Mouse (Mus musculus): ENCODE data around the gene Hist1h4n. TPM values are rescaled to one million over a fixed set of nuclear protein-coding genes. Genes with fewer than 3 reads are reported as not detected.
"Not testable (repeated sequence)": the region's sequence is repeated elsewhere in the genome, so short reads cannot be mapped to it uniquely, and the experiment has no call there.

Gene Hist1h4n
- polyA plus RNA-seq, 1 experiment from 2014 or later = 6.3 TPM

GRCm38 (mm10) chr13:21828511-21828910 is 3.5 kb downstream of the Hist1h4n start:
- no peak for DNase-seq (ENCODE audit: low spot score)
- Histone ChIP-seq H3K4me1 (replicated peaks; ENCODE audit: insufficient read depth, low read length) (no peaks in the 10 kb centered on the region), H3K27ac (no peak overlapping the region), H3K9ac (ENCODE audit: low read depth, low read length) (no peak overlapping the region), H3K27me3 (ENCODE audit: insufficient read depth, low read length) (no peaks in the 10 kb centered on the region), H3K4me2 (ENCODE audit: low read length) (no peak overlapping the region), H3K36me3 (ENCODE audit: insufficient read depth, low read length) (no peaks in the 10 kb centered on the region), H3K4me3 (replicated peaks; ENCODE audit: low read depth, low read length) (no peak overlapping the region), H3K9me3 (replicated peaks; ENCODE audit: low read length) (no peaks in the 10 kb centered on the region)
- ATAC-seq (replicated peaks; ENCODE audit: low FRiP score, low read depth) = no peak
- TF ChIP-seq CTCF (IDR thresholded peaks at IDR 0.05; ENCODE audit: low read depth) = no peak
- WGBS = 90% methylated on average over 3 of the region's 3 CpGs

DNA sequence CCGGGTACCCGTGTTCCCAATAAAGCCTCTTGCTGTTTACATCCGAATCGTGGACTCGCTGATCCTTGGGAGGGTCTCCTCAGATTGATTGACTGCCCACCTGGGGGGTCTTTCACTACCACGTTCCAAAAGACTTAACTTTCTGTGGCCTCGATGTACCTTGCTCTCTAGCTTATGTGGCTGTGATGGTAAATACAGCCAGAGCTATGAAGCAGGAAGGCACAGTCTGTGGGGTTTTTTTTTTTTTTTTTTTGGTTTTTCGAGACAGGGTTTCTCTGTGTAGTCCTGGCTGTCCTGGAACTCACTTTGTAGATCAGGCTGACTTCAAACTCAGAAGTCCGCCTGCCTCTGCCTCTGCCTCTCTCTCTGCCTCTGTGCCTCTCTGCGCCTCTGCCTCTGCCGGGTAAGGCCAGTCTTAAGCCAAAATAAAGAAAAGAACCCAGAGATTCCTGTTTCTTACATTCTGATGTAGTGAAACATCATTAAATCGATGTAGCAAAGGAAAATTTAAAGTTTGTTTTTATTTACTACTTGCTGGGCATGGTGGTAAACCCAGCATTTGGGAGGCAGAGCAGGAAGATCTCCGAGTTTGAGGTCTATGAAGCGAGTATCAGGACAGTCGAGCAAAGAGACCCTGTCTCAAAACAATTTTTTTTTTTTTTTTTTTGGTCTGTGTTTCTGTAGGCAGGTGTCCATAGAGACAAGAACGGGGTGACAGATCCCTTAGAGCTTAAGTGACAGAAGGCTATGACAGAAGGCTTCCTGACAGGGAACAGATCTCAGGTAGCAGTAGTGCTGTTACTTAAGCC is 11.7 kb downstream of the Hist1h4n start:
- not testable (repeated sequence) for H3K36me3 ChIP-seq (ENCODE audit: insufficient read depth, low read length); H3K4me1 ChIP-seq (replicated peaks; ENCODE audit: insufficient read depth, low read length); H3K27ac ChIP-seq; H3K4me3 ChIP-seq (replicated peaks; ENCODE audit: low read depth, low read length); DNase-seq (ENCODE audit: low spot score); H3K9me3 ChIP-seq (replicated peaks; ENCODE audit: low read length); H3K27me3 ChIP-seq (ENCODE audit: insufficient read depth, low read length); H3K9ac ChIP-seq (ENCODE audit: low read depth, low read length); ATAC-seq (replicated peaks; ENCODE audit: low FRiP score, low read depth); H3K4me2 ChIP-seq (ENCODE audit: low read length)
- 57% methylated on average over 4 of the region's 16 CpGs for WGBS

- H3K9ac ChIP-seq (ENCODE audit: low read depth, low read length); H3K27me3 ChIP-seq (ENCODE audit: insufficient read depth, low read length); DNase-seq (ENCODE audit: low spot score); H3K4me1 ChIP-seq (replicated peaks; ENCODE audit: insufficient read depth, low read length); H3K9me3 ChIP-seq (replicated peaks; ENCODE audit: low read length); H3K4me3 ChIP-seq (replicated peaks; ENCODE audit: low read depth, low read length); H3K4me2 ChIP-seq (ENCODE audit: low read length); H3K27ac ChIP-seq; H3K36me3 ChIP-seq (ENCODE audit: insufficient read depth, low read length): not testable (repeated sequence)
- peak; percentile 34 for ATAC-seq (replicated peaks; ENCODE audit: low FRiP score, low read depth)
- WGBS = 0% methylated on average over 11 of the region's 14 CpGs
Measured at GRCm38 (mm10) chr13:21812092-21812491, 19.9 kb downstream of the Hist1h4n start.

- not testable (repeated sequence) for H3K27me3 ChIP-seq (ENCODE audit: insufficient read depth, low read length); H3K4me1 ChIP-seq (replicated peaks; ENCODE audit: insufficient read depth, low read length); H3K9ac ChIP-seq (ENCODE audit: low read depth, low read length); H3K9me3 ChIP-seq (replicated peaks; ENCODE audit: low read length); H3K4me2 ChIP-seq (ENCODE audit: low read length); H3K36me3 ChIP-seq (ENCODE audit: insufficient read depth, low read length); H3K27ac ChIP-seq; DNase-seq (ENCODE audit: low spot score); H3K4me3 ChIP-seq (replicated peaks; ENCODE audit: low read depth, low read length)
- WGBS = no CpG with 5 or more reads among the region's 24 CpGs
- ATAC-seq (replicated peaks; ENCODE audit: low FRiP score, low read depth) = peak; percentile 66
Measured at GRCm38 (mm10) chr13:21811539-21811938, 20.5 kb downstream of the Hist1h4n start, which contains the start of gene Hist1h4m. Gene Hist1h4m (plus strand): TSS chr13:21811746.

DNA sequence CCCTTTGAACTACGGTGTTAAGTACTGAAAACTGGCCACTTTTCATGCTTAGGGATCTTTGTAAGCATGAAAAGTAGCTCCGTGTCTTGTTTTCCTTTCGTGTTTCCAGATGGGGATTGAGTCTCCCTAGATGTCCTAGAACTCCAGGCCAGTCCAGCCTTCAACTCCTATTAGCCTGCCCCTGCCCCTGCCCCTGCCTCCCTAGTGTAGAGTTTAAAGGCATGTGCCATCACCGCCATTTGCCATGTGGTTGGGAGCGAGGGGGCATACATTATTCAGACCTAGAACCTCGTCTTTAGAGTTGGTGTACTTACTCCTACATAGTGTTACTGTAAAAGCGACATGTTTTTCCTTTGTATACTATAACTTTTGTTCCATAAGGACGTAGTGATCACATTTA is 20.9 kb downstream of the Hist1h4n start:
- not testable (repeated sequence) for H3K9ac ChIP-seq (ENCODE audit: low read depth, low read length); H3K36me3 ChIP-seq (ENCODE audit: insufficient read depth, low read length); H3K4me2 ChIP-seq (ENCODE audit: low read length); H3K9me3 ChIP-seq (replicated peaks; ENCODE audit: low read length); H3K4me1 ChIP-seq (replicated peaks; ENCODE audit: insufficient read depth, low read length); H3K4me3 ChIP-seq (replicated peaks; ENCODE audit: low read depth, low read length); H3K27me3 ChIP-seq (ENCODE audit: insufficient read depth, low read length); DNase-seq (ENCODE audit: low spot score); H3K27ac ChIP-seq
- peak; percentile 20; the same call in 1 of the 2 replicates for ATAC-seq (replicated peaks; ENCODE audit: low FRiP score, low read depth)
- WGBS = no CpG with 5 or more reads among the region's 8 CpGs

DNA sequence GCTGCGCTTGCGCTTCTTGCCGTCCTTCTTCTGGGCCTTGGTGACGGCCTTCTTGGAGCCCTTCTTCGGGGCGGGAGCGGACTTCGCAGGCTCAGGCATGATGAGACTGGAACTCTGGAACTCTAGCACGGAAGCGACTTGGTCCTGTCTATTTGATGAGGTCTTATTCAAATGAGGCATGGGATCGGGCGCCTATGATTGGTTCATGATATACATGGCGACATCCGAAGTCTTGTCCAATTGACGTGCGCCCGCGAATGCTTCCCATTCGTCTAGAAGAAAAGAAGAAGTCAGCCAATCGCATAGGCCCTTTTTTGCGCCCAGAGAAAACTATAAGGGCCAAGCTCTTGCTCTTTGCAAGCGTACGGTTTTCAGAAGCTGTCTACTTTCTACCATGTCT is 21.9 kb downstream of the Hist1h4n start, which contains the start of the genes Hist1h2bq and Hist1h2ao:
Hist1h2bq (minus strand) TSS at position 125 of the 400 bp plus-strand sequence.
Hist1h2ao (plus strand) TSS at position 393 of the 400 bp plus-strand sequence.
- ATAC-seq (replicated peaks; ENCODE audit: low FRiP score, low read depth) = peak; percentile 97
- H3K27ac ChIP-seq; H3K4me2 ChIP-seq (ENCODE audit: low read length); H3K36me3 ChIP-seq (ENCODE audit: insufficient read depth, low read length); H3K4me3 ChIP-seq (replicated peaks; ENCODE audit: low read depth, low read length); H3K4me1 ChIP-seq (replicated peaks; ENCODE audit: insufficient read depth, low read length); DNase-seq (ENCODE audit: low spot score); H3K9me3 ChIP-seq (replicated peaks; ENCODE audit: low read length); H3K9ac ChIP-seq (ENCODE audit: low read depth, low read length); H3K27me3 ChIP-seq (ENCODE audit: insufficient read depth, low read length): not testable (repeated sequence)
- WGBS = no CpG with 5 or more reads among the region's 23 CpGs

DNA sequence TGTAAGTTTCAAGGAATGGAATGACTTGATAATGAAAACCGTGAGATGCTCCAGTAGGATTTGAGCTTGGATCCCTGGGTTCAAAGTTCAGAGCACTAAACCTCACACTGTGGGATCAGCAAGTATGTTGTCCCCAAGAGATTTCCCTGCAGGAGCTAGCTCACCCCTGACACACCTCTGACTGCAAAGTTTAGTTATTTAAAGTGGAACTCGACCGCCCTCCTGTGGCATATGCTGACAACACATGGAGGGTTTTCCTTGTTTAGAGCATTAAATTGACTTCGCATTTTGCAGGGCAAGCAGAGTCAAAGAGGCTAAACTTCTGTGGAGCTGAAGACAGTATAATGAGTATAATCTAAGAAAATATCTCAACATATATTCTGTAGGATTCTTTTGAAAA is 28.9 kb downstream of the Hist1h4n start:
- ATAC-seq (replicated peaks; ENCODE audit: low FRiP score, low read depth) = peak; percentile 60
- not testable (repeated sequence) for H3K4me3 ChIP-seq (replicated peaks; ENCODE audit: low read depth, low read length); H3K27me3 ChIP-seq (ENCODE audit: insufficient read depth, low read length); H3K9ac ChIP-seq (ENCODE audit: low read depth, low read length); H3K27ac ChIP-seq; H3K4me2 ChIP-seq (ENCODE audit: low read length); H3K4me1 ChIP-seq (replicated peaks; ENCODE audit: insufficient read depth, low read length); H3K36me3 ChIP-seq (ENCODE audit: insufficient read depth, low read length); DNase-seq (ENCODE audit: low spot score); H3K9me3 ChIP-seq (replicated peaks; ENCODE audit: low read length)
- WGBS = no CpG with 5 or more reads among the region's 4 CpGs

- H3K4me1 ChIP-seq (replicated peaks; ENCODE audit: insufficient read depth, low read length); H3K4me3 ChIP-seq (replicated peaks; ENCODE audit: low read depth, low read length); H3K4me2 ChIP-seq (ENCODE audit: low read length); H3K9ac ChIP-seq (ENCODE audit: low read depth, low read length); ATAC-seq (replicated peaks; ENCODE audit: low FRiP score, low read depth); H3K36me3 ChIP-seq (ENCODE audit: insufficient read depth, low read length); DNase-seq (ENCODE audit: low spot score); H3K9me3 ChIP-seq (replicated peaks; ENCODE audit: low read length); H3K27ac ChIP-seq; H3K27me3 ChIP-seq (ENCODE audit: insufficient read depth, low read length): not testable (repeated sequence)
Measured at GRCm38 (mm10) chr13:21797163-21797562, 34.8 kb downstream of the Hist1h4n start.

Data from kidney, postnatal 0 days (tissue).